Mouse (Mus musculus) neural tube, embryonic 15.5 days (tissue): ENCODE results near the gene Tmem9. TPM values are rescaled to one million over a fixed set of nuclear protein-coding genes. Genes with fewer than 3 reads are reported as not detected.

ENCODE experiments used
- ATAC-seq: fragments of 200-750 bp; cut with Nextera tagmentation; 2 replicates; pipeline ENCODE4 v1.8.0; 2017; ENCODE audit warnings: mild to moderate bottlenecking, moderate TSS enrichment, moderate library complexity; ENCODE audit not compliant: low FRiP score
- H3K27ac ChIP-seq: fragments of 300-500 bp; sonication (generic); replicated peaks from 2 replicates; pipeline ENCODE4 v1.5.1; 2015; ENCODE audit warnings: mild to moderate bottlenecking, inconsistent platforms
- H3K27me3 ChIP-seq: fragments of 300-500 bp; sonication (generic); replicated peaks from 2 replicates; pipeline ENCODE4 v1.6.1; 2015; ENCODE audit warnings: inconsistent platforms
- H3K36me3 ChIP-seq: fragments of 300-500 bp; sonication (generic); 2 replicates; pipeline ENCODE4 v1.6.1; 2015; ENCODE audit warnings: inconsistent platforms
- H3K4me1 ChIP-seq: fragments of 300-500 bp; sonication (generic); 2 replicates; pipeline ENCODE4 v1.6.1; 2015; ENCODE audit warnings: inconsistent platforms
- H3K4me2 ChIP-seq: fragments of 300-500 bp; sonication (generic); 2 replicates; pipeline ENCODE4 v1.6.1; 2015; ENCODE audit warnings: inconsistent platforms, mild to moderate bottlenecking, moderate library complexity
- H3K4me3 ChIP-seq: fragments of 300-500 bp; sonication (generic); replicated peaks from 2 replicates; pipeline ENCODE4 v1.5.1; 2015; ENCODE audit warnings: mild to moderate bottlenecking, inconsistent platforms
- H3K9ac ChIP-seq: fragments of 300-500 bp; sonication (generic); replicated peaks from 2 replicates; pipeline ENCODE4 v1.6.1; 2015; ENCODE audit warnings: mild to moderate bottlenecking, inconsistent platforms
- H3K9me3 ChIP-seq: fragments of 300-500 bp; sonication (generic); replicated peaks from 2 replicates; pipeline ENCODE4 v1.6.1; 2016; ENCODE audit warnings: inconsistent platforms
- whole genome bisulfite sequencing: fragments of 180-500 bp; shearing (Covaris S2); methylation state at CpG from one replicate; pipeline ENCODE4 v1.1.7; 2015; ENCODE audit warnings: mixed read lengths; 5-methylcytosine and 5-hydroxymethylcytosine counted together
- polyA plus RNA-seq: library from polyadenylated mRNA; unstranded; fragments of >200 nt; fragmentation: Nextera tagmentation; extraction: Ambion mirVana; gene quantifications from 2 replicates; pipeline ENCODE4 v1.2.1, GENCODE M21; 2015

The Tmem9 gene
- 188 and 194 TPM in 2 replicates for polyA plus RNA-seq

GRCm38 (mm10) chr1:136007211-136008158 lies at the start of gene Tmem9:
Gene Tmem9, plus strand, starts transcription at chr1:136008150.
- H3K27me3 ChIP-seq, result peaks cover 24% of the 10 kb centered on the region
- H3K9ac ChIP-seq, result peak within 1 kb of the TSS; percentile 28; the same call in 1 of the 2 replicates

DNA sequence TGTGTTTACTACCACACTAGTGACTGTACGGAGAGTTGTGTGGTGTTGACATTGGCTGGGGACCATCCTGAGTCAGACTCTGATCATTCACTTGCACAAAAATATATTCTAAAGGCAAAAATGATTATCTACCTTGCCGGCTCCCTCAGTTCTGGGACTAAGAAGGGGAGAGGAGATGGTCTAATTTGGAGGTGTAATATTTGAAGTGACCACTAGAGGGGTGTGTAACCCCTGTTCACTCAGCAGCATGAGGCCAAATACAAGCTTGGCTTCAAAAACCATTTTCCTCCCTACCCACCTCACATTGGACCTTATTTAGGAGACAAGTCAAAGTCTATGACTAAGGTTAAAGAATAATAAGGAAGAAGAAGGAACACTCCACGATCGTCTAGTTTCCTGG lies 49.5 kb upstream of the Tmem9 start:
- no peaks in the 10 kb centered on the region for H3K27me3 ChIP-seq
- no peak overlapping the region for H3K27ac ChIP-seq
- WGBS, result 52% methylated on average over 4 of the region's 4 CpGs
- ATAC-seq, result no peak
- no peaks in the 10 kb centered on the region for H3K9me3 ChIP-seq
- H3K4me3 ChIP-seq, result no peak overlapping the region
- no peaks in the 10 kb centered on the region for H3K4me1 ChIP-seq
- H3K9ac ChIP-seq, result no peak overlapping the region
- H3K36me3 ChIP-seq, result no peaks in the 10 kb centered on the region
- no peak overlapping the region for H3K4me2 ChIP-seq

More at GRCm38 (mm10) chr1:136007211-136008158, at the start of gene Tmem9:
- Histone ChIP-seq H3K27ac (no peak within 1 kb of the TSS), H3K4me3 (peak within 1 kb of the TSS; percentile 42), H3K9me3 (no peaks in the 10 kb centered on the region), H3K36me3 (no peaks in the 10 kb centered on the region), H3K4me1 (peaks cover 12% of the 10 kb centered on the region), H3K4me2 (peak within 1 kb of the TSS; percentile 73)
- ATAC-seq, result peak; percentile 79; the same call in 1 of the 2 replicates
- WGBS, result 4% methylated on average over 37 of the region's 37 CpGs

DNA sequence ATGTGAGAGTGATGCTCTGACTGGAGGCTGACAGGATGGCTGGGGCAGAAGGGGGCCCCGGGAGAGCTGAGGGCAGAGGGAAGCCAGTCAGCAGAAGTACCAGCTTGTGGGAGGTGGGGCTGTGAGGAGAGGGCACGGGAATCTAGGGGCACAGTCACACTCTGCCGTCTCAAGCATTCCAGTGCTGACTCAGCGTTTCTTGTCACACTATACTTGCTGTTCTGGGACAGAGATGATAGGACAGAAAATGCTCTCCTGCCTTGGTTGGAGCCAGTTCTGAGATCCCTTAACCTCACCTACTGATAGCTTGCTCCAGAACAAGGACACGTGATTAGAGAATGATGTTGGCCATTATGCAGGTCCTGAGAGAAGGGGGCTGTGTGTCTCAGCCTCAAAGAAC lies 44.8 kb upstream of the Tmem9 start:
- no peaks in the 10 kb centered on the region for H3K36me3 ChIP-seq
- no peak overlapping the region for H3K4me2 ChIP-seq
- no peak overlapping the region for H3K27ac ChIP-seq
- no peaks in the 10 kb centered on the region for H3K4me1 ChIP-seq
- no peak for ATAC-seq
- H3K4me3 ChIP-seq, result no peak overlapping the region
- no peak overlapping the region for H3K9ac ChIP-seq
- 70% methylated on average over 5 of the region's 5 CpGs for WGBS
- H3K27me3 ChIP-seq, result no peaks in the 10 kb centered on the region
- H3K9me3 ChIP-seq, result no peaks in the 10 kb centered on the region

DNA sequence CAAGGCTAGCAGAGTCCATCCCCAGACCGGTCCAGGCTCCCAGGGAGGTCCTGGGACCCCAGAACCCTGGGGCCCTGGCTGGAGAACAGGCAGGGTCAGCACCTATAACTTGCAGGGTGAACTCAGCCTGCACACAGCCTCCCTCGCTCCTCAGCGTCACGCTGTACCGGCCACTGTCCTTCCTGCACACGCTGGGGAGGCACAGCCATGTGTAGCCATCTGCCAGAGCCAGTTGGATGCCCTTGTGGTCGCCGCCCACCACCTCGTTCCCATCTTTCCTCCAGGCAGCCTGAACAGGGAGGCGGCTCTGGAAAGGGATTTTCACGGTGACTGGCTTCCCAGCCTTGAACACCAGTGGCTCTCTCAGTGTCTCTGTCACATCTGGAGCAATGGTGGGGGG lies 43.4 kb upstream of the Tmem9 start:
- Histone ChIP-seq H3K9ac (no peak overlapping the region), H3K4me3 (no peak overlapping the region), H3K27me3 (no peaks in the 10 kb centered on the region), H3K4me2 (no peak overlapping the region), H3K9me3 (no peaks in the 10 kb centered on the region), H3K36me3 (no peaks in the 10 kb centered on the region), H3K4me1 (no peaks in the 10 kb centered on the region), H3K27ac (no peak overlapping the region)
- 67% methylated on average over 11 of the region's 11 CpGs for WGBS
- ATAC-seq, result no peak

DNA sequence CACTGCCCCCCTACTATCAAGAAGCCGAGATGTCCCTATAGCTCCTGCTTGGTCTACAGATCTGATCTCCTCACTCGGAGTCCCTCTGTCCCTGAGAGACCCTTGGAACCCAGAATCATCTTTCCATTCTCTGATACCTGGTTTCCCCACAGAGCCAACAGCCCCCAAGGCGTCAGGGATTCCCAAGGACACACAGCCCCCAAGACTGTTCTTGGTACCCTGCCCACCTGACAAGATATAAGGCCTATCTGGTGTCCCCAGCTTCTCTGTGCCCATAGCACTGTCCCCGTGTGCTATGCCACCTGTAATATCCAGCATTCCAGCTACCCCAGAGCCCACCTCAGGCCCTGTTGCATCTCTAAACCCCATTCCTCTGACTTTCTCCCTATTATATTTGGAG lies 40.2 kb upstream of the Tmem9 start:
- 79% methylated on average over 4 of the region's 4 CpGs for WGBS
- no peaks in the 10 kb centered on the region for H3K36me3 ChIP-seq
- no peaks in the 10 kb centered on the region for H3K27me3 ChIP-seq

DNA sequence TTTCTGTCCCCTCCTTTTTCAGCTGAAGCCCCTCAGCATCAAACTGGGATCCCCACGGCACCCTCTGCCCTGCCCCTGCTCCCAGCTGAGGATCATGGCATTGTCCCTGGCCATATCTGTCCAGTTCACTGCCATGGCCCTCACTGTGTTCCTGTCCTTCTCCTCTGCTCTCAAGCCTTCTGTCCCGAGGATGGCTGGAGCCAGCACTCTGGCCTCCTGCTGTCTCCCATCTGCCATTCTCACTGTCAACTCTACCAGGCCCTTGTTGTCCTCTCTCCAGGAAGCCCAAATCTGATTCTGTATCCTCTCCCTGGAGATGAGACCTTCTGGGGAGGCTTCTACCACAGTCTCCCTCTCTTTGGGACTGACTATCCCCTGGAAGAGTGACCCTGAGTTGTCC lies 37.5 kb upstream of the Tmem9 start:
- Histone ChIP-seq H3K27me3 (no peaks in the 10 kb centered on the region), H3K4me3 (no peak overlapping the region), H3K9me3 (no peaks in the 10 kb centered on the region), H3K4me2 (no peak overlapping the region), H3K27ac (no peak overlapping the region), H3K9ac (no peak overlapping the region), H3K36me3 (no peaks in the 10 kb centered on the region), H3K4me1 (no peaks in the 10 kb centered on the region)
- no peak for ATAC-seq
- 63% methylated on average over 2 of the region's 2 CpGs for WGBS

More for the DNA sequence above, 40.2 kb upstream of the Tmem9 start:
- H3K9me3 ChIP-seq, result no peaks in the 10 kb centered on the region
- no peak overlapping the region for H3K9ac ChIP-seq
- H3K4me2 ChIP-seq, result no peak overlapping the region
- no peaks in the 10 kb centered on the region for H3K4me1 ChIP-seq
- H3K27ac ChIP-seq, result no peak overlapping the region
- no peak for ATAC-seq
- no peak overlapping the region for H3K4me3 ChIP-seq

GRCm38 (mm10) chr1:135972576-135972975 lies 35.4 kb upstream of the Tmem9 start:
- H3K36me3 ChIP-seq, result no peaks in the 10 kb centered on the region
- H3K4me3 ChIP-seq, result no peak overlapping the region
- no peak overlapping the region for H3K27ac ChIP-seq
- 91% methylated on average over 3 of the region's 3 CpGs for WGBS
- no peak for ATAC-seq
- H3K4me2 ChIP-seq, result no peak overlapping the region
- no peaks in the 10 kb centered on the region for H3K4me1 ChIP-seq
- no peaks in the 10 kb centered on the region for H3K9me3 ChIP-seq
- H3K27me3 ChIP-seq, result no peaks in the 10 kb centered on the region
- H3K9ac ChIP-seq, result no peak overlapping the region

DNA sequence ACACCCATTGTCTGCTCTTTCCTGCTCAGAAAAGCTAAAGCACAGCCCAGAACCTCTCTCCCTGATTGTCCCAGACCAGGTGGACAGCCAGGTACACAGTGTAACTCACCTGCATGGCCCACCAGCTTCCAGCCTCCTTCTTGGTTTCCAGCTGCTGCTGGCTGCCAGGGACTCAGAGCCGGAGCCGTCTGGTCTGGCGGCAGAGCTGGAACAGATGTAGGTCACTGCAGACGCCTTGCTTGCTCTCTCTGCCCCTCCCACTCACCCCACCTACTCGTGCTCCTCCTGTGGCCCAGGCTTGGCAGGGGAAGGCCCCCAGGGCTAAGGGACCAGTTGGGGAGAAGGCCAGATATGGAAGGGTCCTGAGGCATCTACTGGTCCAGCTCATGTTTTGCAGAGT lies 23.8 kb upstream of the Tmem9 start:
- Histone ChIP-seq H3K27ac (no peak overlapping the region), H3K9ac (no peak overlapping the region), H3K4me2 (no peak overlapping the region), H3K9me3 (no peaks in the 10 kb centered on the region), H3K27me3 (no peaks in the 10 kb centered on the region), H3K4me1 (no peaks in the 10 kb centered on the region), H3K4me3 (no peak overlapping the region), H3K36me3 (no peaks in the 10 kb centered on the region)
- WGBS, result 64% methylated on average over 5 of the region's 5 CpGs
- no peak for ATAC-seq

DNA sequence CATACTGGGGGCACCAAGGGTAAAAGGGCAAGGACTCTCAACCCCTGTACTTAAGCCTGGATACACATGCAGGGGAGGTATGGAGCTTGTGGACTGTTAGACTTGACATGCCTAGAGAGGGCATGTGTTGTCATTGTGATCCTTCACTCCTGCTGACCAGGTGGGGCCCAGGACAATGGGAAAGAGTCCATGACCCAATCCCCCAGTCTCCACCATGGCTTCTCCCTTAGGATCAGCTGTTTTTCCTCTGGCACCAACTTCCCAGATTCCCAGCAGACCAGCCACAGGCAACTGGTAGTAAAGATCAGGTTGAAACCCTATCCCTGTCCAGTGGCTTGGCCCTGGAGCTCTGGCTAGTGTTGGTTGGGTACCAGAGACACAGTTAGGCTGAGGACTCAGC lies 18.1 kb upstream of the Tmem9 start:
- H3K4me1 ChIP-seq, result no peaks in the 10 kb centered on the region

DNA sequence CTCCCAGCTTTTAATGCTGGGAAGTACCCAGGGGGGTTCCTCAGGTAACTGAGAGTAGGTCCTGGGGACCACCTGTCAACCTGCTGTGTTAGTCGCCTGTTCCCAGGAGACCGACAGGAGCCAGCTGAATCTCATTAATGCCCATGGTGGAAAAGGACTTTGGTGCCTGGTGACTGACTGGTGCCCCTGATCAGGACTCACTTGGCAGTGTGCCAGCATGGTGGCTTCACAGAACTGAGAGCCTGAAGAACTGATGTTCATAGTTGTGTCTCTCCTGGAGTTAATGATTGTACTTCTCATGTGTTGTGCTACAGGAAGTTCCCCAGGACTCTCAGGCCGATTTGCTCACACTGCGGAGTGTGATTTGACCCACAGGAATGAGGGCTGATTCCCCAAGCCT lies 14.5 kb upstream of the Tmem9 start:
- WGBS, result 89% methylated on average over 4 of the region's 4 CpGs

More for the DNA sequence above, 18.1 kb upstream of the Tmem9 start:
- Histone ChIP-seq H3K27ac (no peak overlapping the region), H3K9me3 (no peaks in the 10 kb centered on the region), H3K36me3 (no peaks in the 10 kb centered on the region), H3K4me3 (no peak overlapping the region), H3K4me2 (no peak overlapping the region), H3K9ac (no peak overlapping the region), H3K27me3 (no peaks in the 10 kb centered on the region)
- ATAC-seq, result no peak

GRCm38 (mm10) chr1:135997537-135997936 lies 10.4 kb upstream of the Tmem9 start:
- 76% methylated on average over 7 of the region's 7 CpGs for WGBS
- Histone ChIP-seq H3K4me2 (no peak overlapping the region), H3K9ac (no peak overlapping the region), H3K4me1 (no peaks in the 10 kb centered on the region), H3K27me3 (peaks cover 4% of the 10 kb centered on the region; the same call in 1 of the 2 replicates), H3K4me3 (no peak overlapping the region), H3K36me3 (no peaks in the 10 kb centered on the region), H3K27ac (no peak overlapping the region), H3K9me3 (no peaks in the 10 kb centered on the region)
- ATAC-seq, result no peak

More for the DNA sequence above, 14.5 kb upstream of the Tmem9 start:
- Histone ChIP-seq H3K27ac (no peak overlapping the region), H3K4me3 (no peak overlapping the region), H3K36me3 (no peaks in the 10 kb centered on the region), H3K4me1 (no peaks in the 10 kb centered on the region), H3K4me2 (no peak overlapping the region), H3K9ac (no peak overlapping the region), H3K27me3 (no peaks in the 10 kb centered on the region), H3K9me3 (no peaks in the 10 kb centered on the region)
- no peak for ATAC-seq

GRCm38 (mm10) chr1:135999720-136000287 lies 8.1 kb upstream of the Tmem9 start:
- H3K4me2 ChIP-seq, result no peak overlapping the region
- no peaks in the 10 kb centered on the region for H3K9me3 ChIP-seq
- no peak overlapping the region for H3K4me3 ChIP-seq
- 62% methylated on average over 8 of the region's 8 CpGs for WGBS
- no peak overlapping the region for H3K9ac ChIP-seq
- H3K27ac ChIP-seq, result no peak overlapping the region
- no peaks in the 10 kb centered on the region for H3K4me1 ChIP-seq
- H3K27me3 ChIP-seq, result peaks cover 4% of the 10 kb centered on the region; the same call in 1 of the 2 replicates
- no peaks in the 10 kb centered on the region for H3K36me3 ChIP-seq
- no peak for ATAC-seq
